Mouse (Mus musculus): ENCODE results near the gene Ncoa7.

DNA sequence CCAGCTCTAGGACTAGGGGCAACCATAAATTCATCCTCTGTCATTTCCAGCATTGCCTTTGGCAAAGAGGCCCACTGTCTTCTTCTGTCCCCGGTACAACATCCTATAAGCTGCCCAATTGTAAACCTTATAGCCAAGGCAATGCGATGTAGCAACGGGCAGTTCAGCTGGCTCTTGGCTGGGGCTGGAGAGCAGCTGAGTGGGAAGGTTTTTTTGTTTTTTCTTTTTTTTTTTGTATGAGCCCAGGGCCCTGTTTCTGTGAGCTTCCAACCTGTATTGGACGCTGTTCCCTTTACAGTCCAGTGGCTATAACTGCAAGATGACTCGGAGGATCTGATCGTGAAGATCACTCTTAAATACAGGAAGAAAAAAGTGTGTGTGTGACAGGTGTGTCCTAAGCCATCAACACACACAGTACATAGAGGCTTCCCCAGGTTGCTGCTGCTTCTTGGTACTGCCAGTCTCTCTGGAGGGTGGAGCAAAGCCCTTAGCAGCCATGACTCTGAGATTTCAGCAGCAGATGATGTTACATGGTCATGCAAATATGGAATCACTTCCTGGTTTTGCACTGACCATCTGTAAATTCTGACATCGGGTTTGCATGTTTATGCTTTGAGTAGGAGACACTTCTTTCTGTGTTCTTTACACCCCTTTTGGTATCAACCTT is 594 bp upstream of the Ncoa7 start:
- no peak for TF ChIP-seq GATA2 (IDR thresholded peaks at IDR 0.05; ENCODE audit: borderline replicate concordance, low read depth, low read length)
- no peak for TF ChIP-seq CTCF (IDR thresholded peaks at IDR 0.05; ENCODE audit: low read depth, low read length)
- TF ChIP-seq GATA1 (IDR thresholded peaks at IDR 0.05; ENCODE audit: borderline replicate concordance, low read length), result no peak

All from G1E (cell line).